Mouse (Mus musculus): ENCODE results near the gene Aldh4a1. TPM values are rescaled to one million over a fixed set of nuclear protein-coding genes. Genes with fewer than 3 reads are reported as not detected.

Gene Aldh4a1
- total RNA-seq, 2 experiments from 2014 or later: 64.1 to 68.5 TPM

GRCm38 (mm10) chr4:139587773-139588172 is 34.9 kb upstream of the Aldh4a1 start:
- intact Hi-C loops (cut with DNase I): no loop called here
- no peak for DNase-seq (ENCODE audit: low spot score)

GRCm38 (mm10) chr4:139589351-139590027 is 33.2 kb upstream of the Aldh4a1 start:
- DNase-seq (ENCODE audit: low spot score): no peak
- intact Hi-C loops (cut with DNase I): no loop called here

GRCm38 (mm10) chr4:139590446-139590845 is 32.2 kb upstream of the Aldh4a1 start:
- DNase-seq (ENCODE audit: low spot score): no peak
- intact Hi-C loops (cut with DNase I): no loop called here

GRCm38 (mm10) chr4:139592895-139593294 is 29.8 kb upstream of the Aldh4a1 start:
- no peak for DNase-seq (ENCODE audit: low spot score)
- intact Hi-C loops (cut with DNase I): no loop called here

DNA sequence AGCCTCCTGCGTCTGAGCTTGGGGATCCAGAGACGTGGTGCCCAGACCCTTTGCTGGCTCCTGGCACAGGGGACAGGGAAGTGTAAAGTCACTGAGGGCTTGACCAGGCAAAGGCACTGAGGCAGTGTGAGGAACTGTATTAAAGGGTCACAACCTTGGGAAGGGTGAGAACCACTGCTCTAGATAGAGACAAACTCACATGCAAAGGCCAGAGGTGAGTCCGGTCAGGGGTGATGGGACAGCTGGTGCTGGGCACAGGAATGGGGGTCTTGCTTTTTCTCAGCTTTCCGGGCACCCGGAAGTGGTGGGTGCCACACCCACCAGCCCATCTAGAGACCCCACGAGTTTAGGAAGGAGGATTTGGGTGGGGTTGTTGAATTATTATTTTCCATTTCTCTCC is 29.3 kb upstream of the Aldh4a1 start:
- intact Hi-C loops (cut with DNase I): no loop called here
- no peak for DNase-seq (ENCODE audit: low spot score)

GRCm38 (mm10) chr4:139594062-139594461 is 28.6 kb upstream of the Aldh4a1 start:
- no peak for DNase-seq (ENCODE audit: low spot score)
- intact Hi-C loops (cut with DNase I): no loop called here

- intact Hi-C loops (cut with DNase I): no loop called here
- no peak for DNase-seq (ENCODE audit: low spot score)
Observed at GRCm38 (mm10) chr4:139596715-139597114, 26.0 kb upstream of the Aldh4a1 start.

- no peak for DNase-seq (ENCODE audit: low spot score)
- intact Hi-C loops (cut with DNase I): loop anchor here (2.0 kb wide), 1 partner anchor 17 kb away; no protein-coding TSS in a partner anchor
Observed at GRCm38 (mm10) chr4:139597286-139598284, 25.1 kb upstream of the Aldh4a1 start.

- intact Hi-C loops (cut with DNase I): loop anchor here (2.0 kb wide), 1 partner anchor 18 kb away; no protein-coding TSS in a partner anchor
- no peak for DNase-seq (ENCODE audit: low spot score)
Observed at GRCm38 (mm10) chr4:139598356-139598755, 24.3 kb upstream of the Aldh4a1 start.

GRCm38 (mm10) chr4:139598950-139599518 is 23.6 kb upstream of the Aldh4a1 start:
- intact Hi-C loops (cut with DNase I): loop anchor here (2.0 kb wide), 1 partner anchor 18 kb away; no protein-coding TSS in a partner anchor
- peak; percentile 83 for DNase-seq (ENCODE audit: low spot score)

DNA sequence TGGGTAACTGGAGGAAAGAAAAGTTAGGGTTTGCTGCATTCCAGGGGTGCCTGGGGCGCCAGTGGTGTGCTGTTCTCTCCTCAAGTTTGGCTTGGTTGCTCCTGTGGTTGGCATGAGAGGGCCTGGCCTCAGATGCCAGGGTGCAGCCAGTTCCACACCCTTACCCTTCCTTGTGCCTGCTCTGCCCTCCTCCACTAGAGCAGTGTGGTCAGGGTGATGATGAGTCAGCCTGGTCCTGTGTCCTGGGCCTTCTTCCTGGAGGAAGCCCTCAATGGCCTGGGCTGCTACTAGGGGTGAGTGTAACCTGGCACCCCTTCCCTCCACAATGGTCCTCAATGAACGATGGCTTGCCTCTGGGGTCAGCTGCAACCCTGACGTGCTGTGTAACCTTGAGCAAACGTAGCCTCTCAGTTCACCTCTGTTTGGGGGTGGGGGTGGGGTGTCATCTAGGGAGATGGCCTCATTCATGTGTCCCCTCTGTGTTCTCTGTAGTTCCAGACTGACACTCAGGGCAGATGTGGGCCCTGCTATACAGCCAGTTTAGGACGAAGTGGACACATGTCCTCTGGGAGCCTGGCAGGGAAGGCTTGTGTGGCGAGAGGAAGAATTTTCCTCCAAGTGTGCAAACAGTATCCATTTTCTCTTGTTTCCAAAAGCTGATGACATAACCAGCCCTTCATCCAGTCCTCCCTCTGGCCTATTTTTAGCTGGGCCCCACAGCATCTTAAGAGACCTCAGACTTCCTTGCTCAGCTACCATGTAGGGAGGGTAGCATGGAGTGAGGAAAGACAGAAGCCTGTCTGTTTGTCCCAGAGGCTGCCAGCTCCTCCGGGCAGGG is 20.9 kb upstream of the Aldh4a1 start:
- DNase-seq (ENCODE audit: low spot score): no peak
- intact Hi-C loops (cut with DNase I): no loop called here

DNA sequence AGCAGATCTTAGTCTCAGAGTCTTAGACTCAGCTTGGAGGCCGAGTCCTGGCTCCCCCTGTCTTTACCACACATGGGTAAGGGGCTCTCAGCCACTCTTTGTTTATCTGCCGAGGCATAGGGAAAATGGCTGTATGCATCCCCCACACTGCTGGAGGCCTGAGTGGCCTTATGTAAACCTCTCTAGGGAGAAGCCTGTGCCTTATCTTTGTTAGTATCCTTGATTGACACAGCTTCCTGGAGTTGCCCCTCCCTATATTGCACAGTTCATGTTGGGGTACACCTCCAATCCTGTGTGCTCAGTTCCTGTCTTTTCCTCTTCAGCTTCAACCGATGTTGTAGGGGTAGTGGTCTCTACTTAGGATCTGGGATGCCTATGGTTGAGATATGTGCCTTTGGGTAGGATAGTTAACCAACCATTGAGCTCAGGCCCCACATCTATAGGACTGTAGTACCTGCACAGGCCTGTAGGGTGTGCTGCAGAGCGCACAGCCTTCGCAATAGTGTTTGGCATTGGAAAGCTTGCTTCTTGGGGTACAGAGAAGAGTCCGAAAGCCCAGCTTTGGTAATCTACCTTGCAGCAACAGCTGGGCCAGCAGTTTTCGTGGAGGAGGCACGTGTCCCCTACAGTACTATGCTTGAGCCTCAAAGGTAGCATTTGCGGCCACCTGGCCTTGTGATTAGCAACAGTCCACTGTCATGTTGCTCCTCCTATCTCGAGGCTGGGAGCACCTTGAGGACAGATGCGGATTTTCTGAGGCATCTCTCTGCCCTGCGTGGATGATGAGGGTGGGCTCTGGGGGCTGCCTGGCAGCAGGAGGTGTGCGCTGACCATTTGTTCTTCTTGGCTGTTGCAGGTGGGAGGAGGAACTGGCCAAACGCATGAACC is 20.1 kb upstream of the Aldh4a1 start, which contains the start of gene Gm21969:
Gene Gm21969 (plus strand): TSS at position 830 of the 888 bp plus-strand sequence.
- DNase-seq (ENCODE audit: low spot score): no peak
- intact Hi-C loops (cut with DNase I): no loop called here

GRCm38 (mm10) chr4:139605216-139605615 is 17.4 kb upstream of the Aldh4a1 start:
- intact Hi-C loops (cut with DNase I): no loop called here
- DNase-seq (ENCODE audit: low spot score): no peak

DNA sequence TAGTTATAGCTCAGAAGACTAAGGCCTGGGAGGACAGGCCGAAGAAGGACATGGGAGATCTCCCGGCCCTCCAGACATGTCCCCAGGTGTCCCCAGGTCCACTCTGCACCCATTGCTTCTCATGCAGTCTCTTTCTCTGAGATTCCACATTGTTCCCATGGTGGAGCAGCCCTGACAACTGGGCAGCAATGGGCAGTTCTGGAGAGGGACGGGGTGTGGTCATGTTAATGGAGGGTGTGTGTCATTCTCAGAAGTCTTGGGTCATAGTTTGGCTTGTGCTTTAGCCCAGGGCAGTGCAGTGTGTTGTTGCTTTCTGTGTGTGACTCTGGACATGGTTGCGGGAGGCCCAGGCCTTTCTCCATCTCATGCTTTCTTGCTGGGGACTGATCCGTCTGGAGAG is 15.9 kb upstream of the Aldh4a1 start:
- DNase-seq (ENCODE audit: low spot score): no peak
- intact Hi-C loops (cut with DNase I): no loop called here

DNA sequence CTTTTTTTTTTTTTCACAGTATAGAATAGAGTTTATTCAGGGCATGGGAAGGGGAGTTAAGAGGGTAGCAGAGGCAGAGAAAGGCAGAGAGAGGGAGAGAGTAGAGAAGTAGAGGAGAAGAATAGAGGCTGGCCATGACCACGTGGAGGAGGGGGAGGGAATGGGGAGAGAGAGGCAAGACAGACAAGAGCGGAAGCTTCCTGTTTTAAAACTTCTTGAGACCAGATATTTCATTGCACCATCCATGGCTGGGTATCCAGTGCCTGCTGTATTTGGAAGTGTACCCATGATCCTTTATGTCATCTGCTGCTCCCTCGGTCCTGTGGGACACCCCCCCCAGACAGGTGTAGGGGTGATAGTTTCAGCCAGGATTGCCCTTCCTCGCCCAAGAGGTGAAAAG is 13.7 kb upstream of the Aldh4a1 start:
- intact Hi-C loops (cut with DNase I): no loop called here
- no peak for DNase-seq (ENCODE audit: low spot score)

GRCm38 (mm10) chr4:139610954-139611353 is 11.7 kb upstream of the Aldh4a1 start:
- intact Hi-C loops (cut with DNase I): loop anchor here (2.0 to 5.0 kb wide), 3 partner anchors 36 to 140 kb away; no protein-coding TSS in a partner anchor

GRCm38 (mm10) chr4:139611542-139611953 is 11.1 kb upstream of the Aldh4a1 start:
- peak; percentile 78 for DNase-seq (ENCODE audit: low spot score)
- intact Hi-C loops (cut with DNase I): loop anchor here (2.0 to 5.0 kb wide), 3 partner anchors 37 to 141 kb away; no protein-coding TSS in a partner anchor

More at GRCm38 (mm10) chr4:139610954-139611353, 11.7 kb upstream of the Aldh4a1 start:
- DNase-seq (ENCODE audit: low spot score): no peak
